Mouse (Mus musculus): ENCODE results near the gene Izumo1. TPM values are rescaled to one million over a fixed set of nuclear protein-coding genes. Genes with fewer than 3 reads are reported as not detected.

Izumo1 gene
- total RNA-seq, 2 experiments from 2014 or later: not detected

- no peak for DNase-seq (ENCODE audit: low spot score)
These were observed 4.4 kb upstream of the Izumo1 start, which contains the start of gene Fut1 for GRCm38 (mm10) chr7:45617042-45617695. Gene Fut1 (plus strand): TSS chr7:45617289.

DNA sequence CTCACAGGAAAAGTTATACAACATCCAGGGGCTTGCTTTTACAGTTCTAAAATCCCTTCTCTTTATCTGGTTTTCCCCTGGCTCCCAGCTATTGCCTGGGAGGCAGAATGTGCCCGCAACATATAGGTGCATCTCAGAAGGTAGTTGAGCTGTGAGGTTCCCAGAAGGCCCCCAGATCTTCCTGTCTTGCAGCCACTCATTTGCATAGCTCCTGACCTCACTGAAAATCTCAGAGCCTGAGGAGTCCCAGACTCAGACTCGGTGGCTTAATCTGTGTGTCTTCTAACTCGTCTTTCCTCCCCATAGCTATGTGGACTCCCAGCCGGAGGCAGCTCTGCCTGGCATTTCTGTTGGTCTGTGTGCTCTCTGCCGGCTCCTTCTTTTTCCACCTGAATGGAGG, 3.3 kb upstream of the Izumo1 start:
- no peak for DNase-seq (ENCODE audit: low spot score)

DNA sequence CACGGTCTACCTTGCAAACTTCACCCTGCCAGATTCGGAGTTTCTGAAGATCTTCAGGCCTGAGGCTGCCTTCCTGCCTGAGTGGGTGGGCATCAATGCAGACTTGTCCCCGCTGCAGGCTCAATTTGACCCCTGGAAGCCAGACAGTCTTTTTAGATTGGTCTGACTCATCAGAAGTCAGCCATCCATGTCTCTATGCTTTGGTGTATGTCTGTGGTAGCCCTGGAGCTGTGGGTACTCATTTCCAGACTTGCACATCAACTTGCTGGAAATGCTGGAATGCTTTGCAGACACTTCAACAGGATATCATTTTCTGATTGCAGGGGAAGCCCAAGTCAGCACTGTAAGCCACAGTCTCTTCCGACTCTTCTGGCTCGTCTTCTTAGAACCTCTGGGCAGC, 2.0 kb upstream of the Izumo1 start:
- DNase-seq (ENCODE audit: low spot score): no peak

- no peak for DNase-seq (ENCODE audit: low spot score)
These were observed 1.9 kb downstream of the Izumo1 start for GRCm38 (mm10) chr7:45623507-45623906.

DNA sequence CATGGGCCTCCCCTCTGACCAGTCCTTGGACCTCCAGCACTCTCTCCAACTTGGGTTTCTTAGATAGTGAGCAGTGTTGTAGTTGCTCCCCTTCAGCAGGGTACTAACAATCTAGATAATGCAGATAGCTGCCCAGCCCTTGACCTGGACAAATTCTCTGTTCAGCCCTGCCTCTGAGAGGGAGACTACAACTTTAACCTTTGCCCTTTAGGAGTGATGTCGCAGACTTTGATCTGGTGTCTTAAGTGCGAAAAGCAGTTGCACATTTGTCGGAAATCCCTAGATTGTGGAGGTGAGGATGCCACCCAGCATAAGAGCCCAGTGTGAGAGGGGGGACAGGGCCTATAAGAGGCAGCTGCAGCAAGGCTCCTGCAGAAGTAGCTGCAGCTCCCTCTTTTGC, 3.1 kb downstream of the Izumo1 start:
- no peak for DNase-seq (ENCODE audit: low spot score)

- DNase-seq (ENCODE audit: low spot score): no peak
These were observed 3.9 kb downstream of the Izumo1 start for GRCm38 (mm10) chr7:45625481-45625880.

DNA sequence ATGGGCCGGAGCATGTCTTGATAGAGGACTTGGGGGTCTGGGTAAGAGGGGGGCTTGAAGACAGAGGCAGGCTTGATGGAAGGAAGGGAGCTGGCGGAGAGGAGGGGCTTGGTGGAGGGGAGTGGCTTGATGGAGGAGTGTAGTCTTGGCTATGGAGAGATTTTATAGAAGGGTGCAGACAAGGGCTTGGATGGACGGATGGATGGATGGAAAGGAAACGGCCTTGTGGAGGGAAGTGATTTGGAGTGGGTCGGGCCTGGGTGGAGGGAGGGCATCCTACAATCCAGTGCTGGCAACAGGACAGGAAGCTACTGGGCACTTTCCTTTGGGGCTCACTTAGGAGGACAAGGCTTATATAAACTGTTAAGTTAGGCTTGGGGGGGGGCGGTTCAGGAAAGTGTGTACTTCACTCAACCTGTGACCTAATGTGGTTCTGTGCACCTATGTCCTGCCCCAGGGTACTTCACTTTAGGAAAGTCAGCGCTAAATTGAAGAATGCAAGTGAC, 5.0 kb downstream of the Izumo1 start:
- DNase-seq (ENCODE audit: low spot score): no peak

DNA sequence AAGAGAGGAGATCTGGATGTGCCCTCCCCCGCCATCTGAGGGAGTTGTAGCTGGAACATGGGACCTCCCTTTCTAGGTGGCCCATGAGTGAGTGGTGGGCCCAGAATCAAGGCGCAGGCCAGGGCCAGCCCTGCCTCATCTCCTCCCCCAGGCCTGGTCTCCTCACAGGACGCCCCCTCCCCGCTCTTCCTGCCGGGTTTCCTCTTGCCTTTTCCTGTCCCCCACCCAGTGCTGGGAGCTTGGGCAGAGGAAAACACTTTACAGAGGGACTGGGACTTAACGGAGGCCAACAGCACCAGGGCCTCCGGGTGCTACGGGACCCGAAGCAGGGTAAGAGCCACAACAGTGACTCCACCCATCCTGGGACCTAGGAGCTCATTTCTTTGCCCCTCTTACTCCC, 5.7 kb downstream of the Izumo1 start, which contains the start of gene Rasip1:
Rasip1 (plus strand) TSS at position 228 of the 400 bp plus-strand sequence.
- peak; percentile 27 for DNase-seq (ENCODE audit: low spot score)

GRCm38 (mm10) chr7:45628364-45629294, 7.0 kb downstream of the Izumo1 start:
- DNase-seq (ENCODE audit: low spot score): peak; percentile 85

- no peak for DNase-seq (ENCODE audit: low spot score)
These were observed 8.7 kb downstream of the Izumo1 start for GRCm38 (mm10) chr7:45630064-45630907.

GRCm38 (mm10) chr7:45632499-45632898, 10.9 kb downstream of the Izumo1 start:
- no peak for DNase-seq (ENCODE audit: low spot score)

- DNase-seq (ENCODE audit: low spot score): no peak
These were observed 13.5 kb downstream of the Izumo1 start for GRCm38 (mm10) chr7:45634946-45635681.

GRCm38 (mm10) chr7:45635711-45636688, 14.4 kb downstream of the Izumo1 start:
- no peak for DNase-seq (ENCODE audit: low spot score)

DNA sequence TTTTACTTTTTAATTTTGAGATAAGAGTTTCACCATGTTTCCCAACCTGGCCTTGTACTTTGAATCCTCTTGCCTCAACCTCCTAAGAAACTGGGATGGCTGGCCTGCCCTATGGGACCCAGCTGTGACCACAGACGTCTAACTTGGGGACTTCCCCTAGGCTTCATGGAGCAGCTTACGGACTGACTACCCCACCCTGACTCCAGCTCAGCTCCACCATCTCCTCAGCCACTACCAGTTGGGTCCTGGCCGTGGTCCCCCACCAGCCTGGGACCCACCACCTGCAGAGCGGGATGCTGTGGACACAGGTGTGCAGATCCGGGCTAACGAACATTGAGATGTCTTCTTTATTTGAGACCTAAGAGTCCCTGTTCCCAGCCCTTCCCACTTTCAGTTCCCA, 16.1 kb downstream of the Izumo1 start:
- no peak for DNase-seq (ENCODE audit: low spot score)

- peak; percentile 97 for DNase-seq (ENCODE audit: low spot score)
These were observed 17.2 kb downstream of the Izumo1 start for GRCm38 (mm10) chr7:45638623-45639401.

GRCm38 (mm10) chr7:45639561-45640027, 18.0 kb downstream of the Izumo1 start, which contains the start of gene Mamstr:
Gene Mamstr (plus strand): TSS chr7:45639977.
- peak; percentile 87 for DNase-seq (ENCODE audit: low spot score)

GRCm38 (mm10) chr7:45640191-45640957, 18.8 kb downstream of the Izumo1 start:
- peak; percentile 45 for DNase-seq (ENCODE audit: low spot score)
